Mouse (Mus musculus) v-Abl transformed pro-B cells (cell line): Measurements from ENCODE around the gene Stk11.

ENCODE experiments used
- in situ Hi-C, 2 experiments: fragments of 400-800 bp; cut with MboI; formaldehyde crosslinking; loops; one replicate each; pipeline ENCODE4 v1.15.1; 2025; ENCODE audit not compliant: unreplicated experiment in 2 of 2

Gene Stk11

GRCm38 (mm10) chr10:80177441-80178279 is 62.1 kb downstream of the Stk11 start:
- in situ Hi-C loops = loop anchor here (5.0 to 25.0 kb wide), 4 partner anchors 70 to 335 kb away; partner anchors contain the start of genes Ndufs7 (in 2 of the 2) and Adamtsl5 (in 1 of the 2)

- in situ Hi-C loops = loop anchor here (5.0 to 25.0 kb wide), 4 partner anchors 68 to 333 kb away; partner anchors contain the start of genes Ndufs7 (in 2 of the 2) and Adamtsl5 (in 1 of the 2)
These were observed 63.8 kb downstream of the Stk11 start, which contains the start of gene Efna2 for GRCm38 (mm10) chr10:80179068-80180051. Gene Efna2 (plus strand): TSS chr10:80179482.
